Mouse (Mus musculus) bone marrow, adult 2 months (tissue): ENCODE measurements around the gene Myl4.

Source experiments
- CTCF ChIP-seq: fragments of 200-500 bp; IDR thresholded peaks from 2 replicates; pipeline ENCODE4 v1.5.1; 2011; ENCODE audit warnings: low read length, control low read depth; ENCODE audit not compliant: control insufficient read depth, insufficient read depth
- POLR2A ChIP-seq: fragments of 200-500 bp; IDR thresholded peaks from 2 replicates; pipeline ENCODE4 v1.6.1; 2011; ENCODE audit warnings: low read depth, mild to moderate bottlenecking, control low read depth, low read length, borderline replicate concordance; ENCODE audit not compliant: control insufficient read depth

- TF ChIP-seq CTCF = no peak
- TF ChIP-seq POLR2A = no peak
These were observed 17.9 kb downstream of the Myl4 start for GRCm38 (mm10) chr11:104568326-104568725.
